Mouse (Mus musculus): Measurements from ENCODE around the gene Cd247.
"Not testable (repeated sequence)": the region's sequence is repeated elsewhere in the genome, so short reads cannot be mapped to it uniquely, and the experiment has no call there.

The Cd247 gene

GRCm38 (mm10) chr1:165788511-165788910, at the start of gene Cd247:
Cd247 (plus strand) TSS chr1:165788681.
- DNase-seq (ENCODE audit: low read depth, low spot score) = no peak

DNA sequence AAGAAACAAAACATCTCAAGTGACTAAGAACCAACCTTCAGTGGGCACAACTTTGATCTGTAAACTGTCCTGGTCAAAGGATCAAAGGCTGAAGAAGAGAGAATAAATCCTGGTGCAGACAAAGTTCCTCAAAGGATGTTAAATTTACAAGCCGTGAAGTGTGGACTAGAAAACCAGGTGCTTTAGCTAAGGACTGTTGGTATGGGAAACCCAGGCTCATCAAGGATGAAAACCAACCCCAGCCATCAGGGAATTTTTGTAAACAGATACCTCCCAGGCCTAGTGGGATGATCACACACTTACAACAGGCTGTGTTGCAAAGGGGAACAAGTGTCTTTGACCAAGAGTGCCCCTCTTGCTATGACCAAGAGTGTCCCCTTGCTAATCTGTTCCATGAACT, 49.5 kb upstream of the Cd247 start:
- no peak for DNase-seq (ENCODE audit: low read depth, low spot score)

GRCm38 (mm10) chr1:165741989-165742388, 46.5 kb upstream of the Cd247 start:
- DNase-seq (ENCODE audit: low read depth, low spot score) = no peak

DNA sequence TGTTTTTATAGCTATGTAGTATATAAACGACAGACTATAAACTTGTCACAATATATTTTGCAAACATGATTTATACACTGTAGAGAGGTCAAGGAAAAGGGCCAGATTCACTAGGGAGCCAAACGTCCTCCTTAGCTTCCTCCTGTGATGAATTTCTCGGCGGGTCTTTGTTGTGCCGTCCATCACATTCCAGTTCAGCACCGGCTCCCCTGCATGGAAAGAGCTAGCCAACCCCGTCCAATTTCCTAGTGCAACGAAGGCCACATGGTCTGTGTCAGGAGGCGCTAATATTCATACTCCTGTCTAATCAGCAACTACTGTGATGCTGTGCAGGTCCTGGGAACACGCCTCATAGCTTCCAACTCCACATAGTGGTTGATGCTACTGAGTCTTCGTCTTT, 40.4 kb upstream of the Cd247 start:
- peak; percentile 77 for DNase-seq (ENCODE audit: low read depth, low spot score)

- DNase-seq (ENCODE audit: low read depth, low spot score) = no peak
Observed at GRCm38 (mm10) chr1:165751142-165751541, 37.3 kb upstream of the Cd247 start.

DNA sequence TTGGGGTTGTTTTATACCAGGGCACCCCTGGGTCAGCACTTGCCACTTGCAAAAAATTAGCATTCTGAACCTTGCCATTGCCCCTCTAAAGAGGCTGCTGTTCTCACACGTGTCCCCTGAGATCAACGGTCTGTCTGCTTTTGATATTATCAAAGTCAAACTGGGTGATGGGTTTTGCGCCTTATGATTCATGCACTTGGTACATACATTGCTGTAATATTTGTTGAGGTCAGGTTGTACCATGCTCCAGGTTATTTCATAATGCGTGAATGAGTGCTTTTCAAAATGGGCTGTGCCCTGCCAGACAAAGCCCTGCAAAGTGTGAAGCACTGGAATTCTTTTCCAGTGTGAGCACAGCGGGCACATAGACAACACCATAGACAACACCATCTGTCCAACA, 36.6 kb upstream of the Cd247 start:
- no peak for DNase-seq (ENCODE audit: low read depth, low spot score)

DNA sequence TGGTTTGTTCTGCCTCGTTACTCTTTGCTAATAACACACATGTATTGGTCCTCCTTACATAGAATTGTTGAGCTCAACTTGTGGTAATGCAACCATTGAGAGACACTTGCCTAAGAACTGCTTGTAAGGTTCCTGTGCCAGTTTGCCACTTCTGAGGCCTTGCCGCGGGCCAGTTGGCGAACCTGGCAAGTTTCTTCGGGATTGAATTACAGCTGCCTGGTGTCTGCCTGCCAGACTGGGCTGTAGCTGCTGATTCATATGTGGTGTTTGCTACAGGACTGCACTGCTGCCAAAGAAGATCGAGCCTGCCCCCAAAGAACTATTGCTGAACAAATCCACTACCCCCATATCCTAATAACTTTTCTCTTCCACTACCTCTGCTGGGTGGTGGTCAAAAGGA, 34.3 kb upstream of the Cd247 start:
- DNase-seq (ENCODE audit: low read depth, low spot score) = no peak

DNA sequence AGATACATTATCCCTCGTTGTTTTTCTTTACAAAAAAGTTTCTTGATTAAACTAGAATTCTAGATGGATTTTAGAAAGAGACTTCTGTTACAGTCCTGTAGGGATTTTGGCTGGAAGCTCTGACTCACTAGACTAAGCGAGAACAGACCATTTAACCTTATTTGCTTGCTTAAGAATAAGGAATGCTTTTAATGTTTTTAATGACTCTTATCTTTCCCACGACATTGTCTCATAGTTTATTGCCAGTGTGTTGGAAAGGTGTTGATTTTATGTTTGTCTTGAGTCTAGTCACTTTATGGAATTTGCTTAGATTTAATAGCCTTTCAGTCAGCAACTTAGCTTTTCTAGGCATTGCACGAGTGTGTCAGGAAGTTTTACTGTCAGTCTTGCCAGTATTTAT, 33.3 kb upstream of the Cd247 start:
- no peak for DNase-seq (ENCODE audit: low read depth, low spot score)

GRCm38 (mm10) chr1:165761522-165762305, 26.8 kb upstream of the Cd247 start:
- DNase-seq (ENCODE audit: low read depth, low spot score) = no peak

- DNase-seq (ENCODE audit: low read depth, low spot score) = not testable (repeated sequence)
Observed at GRCm38 (mm10) chr1:165762498-165762897, 26.0 kb upstream of the Cd247 start.

GRCm38 (mm10) chr1:165762914-165763634, 25.4 kb upstream of the Cd247 start:
- DNase-seq (ENCODE audit: low read depth, low spot score) = no peak

GRCm38 (mm10) chr1:165763635-165764372, 24.7 kb upstream of the Cd247 start, which contains the start of gene Creg1:
Creg1 (plus strand) TSS chr1:165763746.
- peak; percentile 93 for DNase-seq (ENCODE audit: low read depth, low spot score)

DNA sequence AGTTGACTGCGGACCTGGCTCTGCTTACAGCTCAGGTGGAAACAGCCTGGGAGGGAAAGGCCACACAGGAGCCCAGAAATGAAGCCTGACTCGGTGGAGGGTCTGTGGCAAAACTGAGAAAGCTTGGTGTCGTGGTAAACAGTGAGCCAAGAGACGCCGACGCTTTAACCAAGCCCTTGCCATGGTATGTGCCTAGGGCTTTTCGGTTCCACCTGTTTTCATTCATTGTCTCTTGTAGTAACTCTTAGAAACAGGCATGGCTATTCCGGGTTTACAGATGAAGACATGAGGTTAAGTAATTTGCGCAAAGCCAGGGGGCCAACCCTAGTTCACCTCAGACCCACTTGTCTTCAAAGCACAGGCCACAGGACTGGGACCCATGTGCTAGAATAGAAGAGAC, 23.9 kb upstream of the Cd247 start:
- DNase-seq (ENCODE audit: low read depth, low spot score) = no peak

- no peak for DNase-seq (ENCODE audit: low read depth, low spot score)
Observed at GRCm38 (mm10) chr1:165765041-165765440, 23.4 kb upstream of the Cd247 start.

GRCm38 (mm10) chr1:165765651-165766294, 22.7 kb upstream of the Cd247 start:
- DNase-seq (ENCODE audit: low read depth, low spot score) = no peak

GRCm38 (mm10) chr1:165766295-165766890, 22.1 kb upstream of the Cd247 start:
- DNase-seq (ENCODE audit: low read depth, low spot score) = no peak

- DNase-seq (ENCODE audit: low read depth, low spot score) = no peak
Observed at GRCm38 (mm10) chr1:165768894-165769512, 19.5 kb upstream of the Cd247 start.

- no peak for DNase-seq (ENCODE audit: low read depth, low spot score)
Observed at GRCm38 (mm10) chr1:165770181-165770759, 18.2 kb upstream of the Cd247 start.

DNA sequence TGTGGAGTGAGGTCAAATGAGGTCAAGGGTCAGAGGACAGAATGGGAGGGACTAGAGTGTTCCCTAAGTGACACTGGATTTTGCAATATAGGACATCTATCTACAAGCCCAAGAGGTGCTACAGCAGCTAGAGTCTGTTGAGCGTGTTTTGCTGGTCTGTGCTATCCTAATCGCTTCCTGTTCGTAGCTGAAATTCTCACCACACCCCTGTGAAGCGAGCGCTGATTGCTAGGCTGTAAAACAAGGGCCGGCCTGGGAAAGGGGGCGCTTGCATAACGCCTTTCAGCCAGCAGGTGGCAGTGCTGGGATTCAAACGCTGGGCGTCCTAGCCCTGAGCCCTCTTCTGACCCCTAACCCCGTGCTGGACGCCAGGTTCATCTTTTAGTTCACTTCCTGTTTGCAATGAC, 17.0 kb upstream of the Cd247 start:
- DNase-seq (ENCODE audit: low read depth, low spot score) = peak; percentile 88

DNA sequence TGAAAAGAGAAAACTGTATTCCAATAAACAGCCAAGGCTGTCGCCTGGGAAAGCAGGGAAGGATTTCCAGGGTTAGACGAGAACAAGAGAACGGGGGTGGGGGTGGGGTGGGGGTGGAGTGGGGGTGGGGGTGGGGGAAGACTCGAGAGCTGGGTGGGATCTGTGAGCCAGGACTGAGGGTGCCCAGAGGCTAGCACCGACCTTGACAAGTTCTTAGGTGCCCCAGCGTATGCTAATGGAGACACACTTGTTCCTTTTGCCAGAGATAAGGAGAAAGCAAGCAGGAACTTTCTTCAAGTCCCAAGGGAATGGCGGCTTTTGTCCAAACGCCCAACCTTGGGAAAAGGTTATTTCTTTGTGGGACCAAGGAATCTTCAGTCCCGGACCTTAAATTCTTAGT, 16.5 kb upstream of the Cd247 start:
- DNase-seq (ENCODE audit: low read depth, low spot score) = no peak
